Mouse (Mus musculus): Measurements from ENCODE around the gene Manbal.

DNA sequence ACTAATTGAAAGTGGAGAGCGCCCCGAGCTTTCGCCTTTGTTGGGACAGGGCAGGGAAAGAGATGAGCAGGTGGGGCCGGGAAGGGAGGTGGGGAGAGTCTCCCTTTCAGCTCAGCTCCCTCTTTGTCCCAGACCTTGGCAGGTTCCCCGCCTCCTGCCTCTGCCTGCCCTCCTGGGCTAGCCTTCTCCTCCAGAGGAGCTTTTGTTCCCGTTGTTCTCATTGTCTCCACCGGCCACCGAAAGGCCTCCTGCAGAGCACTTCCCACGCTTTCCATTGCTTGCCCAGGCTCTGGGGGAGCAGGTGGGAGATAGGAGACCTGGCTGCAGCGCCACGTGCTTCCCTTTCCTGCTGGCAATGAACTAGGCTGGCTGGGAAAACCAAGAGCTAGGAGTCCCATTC, 38.8 kb upstream of the Manbal start:
- TF ChIP-seq CTCF (IDR thresholded peaks at IDR 0.05; ENCODE audit: borderline replicate concordance, insufficient read depth, low read depth, low read length) (no peak), POLR2A (IDR thresholded peaks at IDR 0.05; ENCODE audit: borderline replicate concordance, insufficient read depth, low read length) (no peak)

Data from cerebellum, adult 2 months (tissue).